Mouse (Mus musculus): ENCODE results near the gene Slc28a3. TPM values are rescaled to one million over a fixed set of nuclear protein-coding genes. Genes with fewer than 3 reads are reported as not detected.

Slc28a3 gene
- polyA plus RNA-seq, 1 experiment from 2014 or later = 0.22 TPM

GRCm38 (mm10) chr13:58556018-58556417 is 54.7 kb downstream of the Slc28a3 start:
- H3K9me3 ChIP-seq = no peaks in the 10 kb centered on the region
- no peak for ATAC-seq (ENCODE audit: low FRiP score, low read depth)
- no peaks in the 10 kb centered on the region for H3K36me3 ChIP-seq
- H3K27ac ChIP-seq (replicated peaks) = no peak overlapping the region
- 74% methylated on average over 1 of the region's 1 CpGs for WGBS
- H3K27me3 ChIP-seq = no peaks in the 10 kb centered on the region
- no peak overlapping the region for H3K9ac ChIP-seq
- peaks cover 4% of the 10 kb centered on the region; the same call in 1 of the 2 replicates for H3K4me1 ChIP-seq (replicated peaks)
- no peak overlapping the region for H3K4me2 ChIP-seq
- H3K4me3 ChIP-seq = no peak overlapping the region

- H3K36me3 ChIP-seq = no peaks in the 10 kb centered on the region
- 71% methylated on average over 5 of the region's 5 CpGs for WGBS
These were observed 55.1 kb downstream of the Slc28a3 start for GRCm38 (mm10) chr13:58555561-58555960.

GRCm38 (mm10) chr13:58551924-58552323 is 58.8 kb downstream of the Slc28a3 start:
- Histone ChIP-seq H3K4me1 (replicated peaks) (peaks cover 20% of the 10 kb centered on the region), H3K4me3 (no peak overlapping the region), H3K27me3 (no peaks in the 10 kb centered on the region), H3K27ac (replicated peaks) (no peak overlapping the region), H3K4me2 (no peak overlapping the region), H3K9me3 (no peaks in the 10 kb centered on the region), H3K9ac (no peak overlapping the region), H3K36me3 (no peaks in the 10 kb centered on the region)
- ATAC-seq (ENCODE audit: low FRiP score, low read depth) = no peak
- WGBS = 67% methylated on average over 4 of the region's 4 CpGs

More at GRCm38 (mm10) chr13:58555561-58555960, 55.1 kb downstream of the Slc28a3 start:
- no peak overlapping the region for H3K4me3 ChIP-seq
- H3K4me1 ChIP-seq (replicated peaks) = 0 out of 2 replicates have a peak, but pooled peaks cover 2% of the 10 kb centered on the region
- ATAC-seq (ENCODE audit: low FRiP score, low read depth) = no peak
- no peaks in the 10 kb centered on the region for H3K27me3 ChIP-seq
- no peak overlapping the region for H3K9ac ChIP-seq
- no peak overlapping the region for H3K4me2 ChIP-seq
- H3K9me3 ChIP-seq = no peaks in the 10 kb centered on the region
- H3K27ac ChIP-seq (replicated peaks) = no peak overlapping the region

- H3K4me2 ChIP-seq = peak overlapping the region; percentile 35
- no peaks in the 10 kb centered on the region for H3K27me3 ChIP-seq
- H3K4me3 ChIP-seq = 0 out of 2 replicates have a peak overlapping the region, but pooled peaks have one; percentile 6
- H3K9ac ChIP-seq = no peak overlapping the region
- ATAC-seq (ENCODE audit: low FRiP score, low read depth) = peak; percentile 82
- H3K27ac ChIP-seq (replicated peaks) = peak overlapping the region; percentile 67
- H3K9me3 ChIP-seq = no peaks in the 10 kb centered on the region
- WGBS = 14% methylated on average over 7 of the region's 7 CpGs
- peaks cover 38% of the 10 kb centered on the region for H3K4me1 ChIP-seq (replicated peaks)
- H3K36me3 ChIP-seq = no peaks in the 10 kb centered on the region
These were observed 63.1 kb downstream of the Slc28a3 start for GRCm38 (mm10) chr13:58547570-58547969.

GRCm38 (mm10) chr13:58543688-58544408 is 66.8 kb downstream of the Slc28a3 start:
- peak overlapping the region; percentile 37 for H3K4me2 ChIP-seq
- peaks cover 36% of the 10 kb centered on the region for H3K4me1 ChIP-seq (replicated peaks)
- H3K9ac ChIP-seq = no peak overlapping the region
- H3K27me3 ChIP-seq = no peaks in the 10 kb centered on the region
- H3K4me3 ChIP-seq = no peak overlapping the region
- no peaks in the 10 kb centered on the region for H3K9me3 ChIP-seq
- WGBS = 35% methylated on average over 12 of the region's 12 CpGs
- no peaks in the 10 kb centered on the region for H3K36me3 ChIP-seq
- peak; percentile 81 for ATAC-seq (ENCODE audit: low FRiP score, low read depth)
- no peak overlapping the region for H3K27ac ChIP-seq (replicated peaks)

GRCm38 (mm10) chr13:58543066-58543465 is 67.6 kb downstream of the Slc28a3 start:
- no peaks in the 10 kb centered on the region for H3K9me3 ChIP-seq
- H3K36me3 ChIP-seq = no peaks in the 10 kb centered on the region
- H3K4me3 ChIP-seq = no peak overlapping the region
- H3K27me3 ChIP-seq = no peaks in the 10 kb centered on the region
- peaks cover 28% of the 10 kb centered on the region for H3K4me1 ChIP-seq (replicated peaks)
- H3K4me2 ChIP-seq = no peak overlapping the region
- 45% methylated on average over 7 of the region's 7 CpGs for WGBS
- no peak overlapping the region for H3K9ac ChIP-seq
- no peak overlapping the region for H3K27ac ChIP-seq (replicated peaks)
- 0 out of 2 replicates have a peak, but pooled peaks have one; percentile 29 for ATAC-seq (ENCODE audit: low FRiP score, low read depth)

- Histone ChIP-seq H3K4me3 (no peak overlapping the region), H3K27ac (replicated peaks) (no peak overlapping the region), H3K4me1 (replicated peaks) (peaks cover 23% of the 10 kb centered on the region), H3K9me3 (no peaks in the 10 kb centered on the region), H3K36me3 (no peaks in the 10 kb centered on the region), H3K27me3 (no peaks in the 10 kb centered on the region), H3K9ac (no peak overlapping the region), H3K4me2 (no peak overlapping the region)
- ATAC-seq (ENCODE audit: low FRiP score, low read depth) = no peak
- 90% methylated on average over 10 of the region's 10 CpGs for WGBS
These were observed 68.1 kb downstream of the Slc28a3 start for GRCm38 (mm10) chr13:58542601-58543041.

GRCm38 (mm10) chr13:58542167-58542566 is 68.5 kb downstream of the Slc28a3 start:
- no peak overlapping the region for H3K27ac ChIP-seq (replicated peaks)
- no peaks in the 10 kb centered on the region for H3K27me3 ChIP-seq
- peaks cover 19% of the 10 kb centered on the region for H3K4me1 ChIP-seq (replicated peaks)
- ATAC-seq (ENCODE audit: low FRiP score, low read depth) = no peak
- WGBS = 71% methylated on average over 8 of the region's 8 CpGs
- no peak overlapping the region for H3K4me2 ChIP-seq
- H3K9ac ChIP-seq = no peak overlapping the region
- no peaks in the 10 kb centered on the region for H3K36me3 ChIP-seq
- H3K4me3 ChIP-seq = no peak overlapping the region
- H3K9me3 ChIP-seq = no peaks in the 10 kb centered on the region

- Histone ChIP-seq H3K36me3 (no peaks in the 10 kb centered on the region), H3K4me3 (no peak overlapping the region), H3K4me1 (replicated peaks) (peaks cover 18% of the 10 kb centered on the region), H3K4me2 (no peak overlapping the region), H3K9ac (no peak overlapping the region), H3K27ac (replicated peaks) (no peak overlapping the region), H3K9me3 (no peaks in the 10 kb centered on the region), H3K27me3 (no peaks in the 10 kb centered on the region)
- WGBS = 78% methylated on average over 4 of the region's 4 CpGs
- ATAC-seq (ENCODE audit: low FRiP score, low read depth) = no peak
These were observed 69.1 kb downstream of the Slc28a3 start for GRCm38 (mm10) chr13:58541620-58542019.

- 72% methylated on average over 7 of the region's 7 CpGs for WGBS
- Histone ChIP-seq H3K9me3 (no peaks in the 10 kb centered on the region), H3K9ac (no peak overlapping the region), H3K27me3 (no peaks in the 10 kb centered on the region), H3K4me2 (no peak overlapping the region), H3K4me1 (replicated peaks) (peaks cover 8% of the 10 kb centered on the region), H3K27ac (replicated peaks) (no peak overlapping the region), H3K4me3 (no peak overlapping the region), H3K36me3 (no peaks in the 10 kb centered on the region)
- no peak for ATAC-seq (ENCODE audit: low FRiP score, low read depth)
These were observed 71.7 kb downstream of the Slc28a3 start for GRCm38 (mm10) chr13:58538966-58539365.

- ATAC-seq (ENCODE audit: low FRiP score, low read depth) = no peak
- H3K36me3 ChIP-seq = no peaks in the 10 kb centered on the region
- H3K27me3 ChIP-seq = no peaks in the 10 kb centered on the region
- WGBS = 64% methylated on average over 4 of the region's 4 CpGs
- H3K4me2 ChIP-seq = no peak overlapping the region
- H3K4me1 ChIP-seq (replicated peaks) = peaks cover 2% of the 10 kb centered on the region
- H3K9me3 ChIP-seq = no peaks in the 10 kb centered on the region
- H3K27ac ChIP-seq (replicated peaks) = no peak overlapping the region
- no peak overlapping the region for H3K9ac ChIP-seq
- no peak overlapping the region for H3K4me3 ChIP-seq
These were observed 72.3 kb downstream of the Slc28a3 start for GRCm38 (mm10) chr13:58538366-58538765.

- Histone ChIP-seq H3K9ac (no peak overlapping the region), H3K9me3 (no peaks in the 10 kb centered on the region), H3K36me3 (no peaks in the 10 kb centered on the region), H3K27ac (replicated peaks) (no peak overlapping the region), H3K4me1 (replicated peaks) (no peaks in the 10 kb centered on the region), H3K4me2 (no peak overlapping the region), H3K27me3 (no peaks in the 10 kb centered on the region), H3K4me3 (no peak overlapping the region)
- 80% methylated on average over 6 of the region's 6 CpGs for WGBS
- no peak for ATAC-seq (ENCODE audit: low FRiP score, low read depth)
These were observed 72.8 kb downstream of the Slc28a3 start for GRCm38 (mm10) chr13:58537916-58538233.

All from hindbrain, embryonic 15.5 days (tissue).